Mouse (Mus musculus): Measurements from ENCODE around the gene Glrx. TPM values are rescaled to one million over a fixed set of nuclear protein-coding genes. Genes with fewer than 3 reads are reported as not detected.

Glrx gene
- polyA plus RNA-seq, 1 experiment from 2014 or later = 49.9 TPM

GRCm38 (mm10) chr13:75892876-75893275, 53.2 kb downstream of the Glrx start:
- WGBS (ENCODE audit: insufficient replicate concordance) = 21% methylated on average over 6 of the region's 6 CpGs
- no peak for ATAC-seq (ENCODE audit: low read depth)

More at GRCm38 (mm10) chr13:75892876-75893275, 53.2 kb downstream of the Glrx start:
- H3K9ac ChIP-seq (ENCODE audit: low read depth, low read length) = no peak overlapping the region
- H3K9me3 ChIP-seq (replicated peaks; ENCODE audit: control insufficient read depth, low read length) = no peaks in the 10 kb centered on the region
- H3K36me3 ChIP-seq (ENCODE audit: control insufficient read depth, insufficient read depth) = no peaks in the 10 kb centered on the region
- H3K4me1 ChIP-seq (ENCODE audit: control insufficient read depth, low read depth, low read length) = no peaks in the 10 kb centered on the region
- H3K27me3 ChIP-seq (ENCODE audit: control insufficient read depth, insufficient read depth, low read depth, low read length) = no peaks in the 10 kb centered on the region
- H3K4me3 ChIP-seq (ENCODE audit: low read depth, low read length) = no peak overlapping the region
- no peak overlapping the region for H3K27ac ChIP-seq (ENCODE audit: low read length)
- H3K4me2 ChIP-seq (ENCODE audit: low read depth, low read length) = no peak overlapping the region

Other genes starting within 250 kb of the Glrx start
- gene Ell2, start 133.1 kb upstream of the Glrx start, polyA plus RNA-seq (2015; fragmentation: Nextera tagmentation; extraction: Ambion mirVana) = 30.3 and 31.2 TPM in 2 replicates
- 3.6 and 4.0 TPM in 2 replicates for gene Rhobtb3, start 104.1 kb downstream of the Glrx start, polyA plus RNA-seq (2015; fragmentation: Nextera tagmentation; extraction: Ambion mirVana)
- gene Spata9, start 127.3 kb downstream of the Glrx start, polyA plus RNA-seq (2015; fragmentation: Nextera tagmentation; extraction: Ambion mirVana) = 0.47 and 0.49 TPM in 2 replicates
- 120 and 140 TPM in 2 replicates for gene Rfesd, start 178.9 kb downstream of the Glrx start, polyA plus RNA-seq (2015; fragmentation: Nextera tagmentation; extraction: Ambion mirVana)
- gene Gpr150, start 217.1 kb downstream of the Glrx start, polyA plus RNA-seq (2015; fragmentation: Nextera tagmentation; extraction: Ambion mirVana) = 1.8 TPM in 2 replicates

Measured in liver, embryonic 16.5 days (tissue).